Mouse (Mus musculus): ENCODE measurements at regions not wholly inside any gene's neighbourhood (a gene's known extent, or its start where the extent isn't known, plus 50 kb on each side); places are given as distances from the start of the nearest gene placed in this dataset.

DNA sequence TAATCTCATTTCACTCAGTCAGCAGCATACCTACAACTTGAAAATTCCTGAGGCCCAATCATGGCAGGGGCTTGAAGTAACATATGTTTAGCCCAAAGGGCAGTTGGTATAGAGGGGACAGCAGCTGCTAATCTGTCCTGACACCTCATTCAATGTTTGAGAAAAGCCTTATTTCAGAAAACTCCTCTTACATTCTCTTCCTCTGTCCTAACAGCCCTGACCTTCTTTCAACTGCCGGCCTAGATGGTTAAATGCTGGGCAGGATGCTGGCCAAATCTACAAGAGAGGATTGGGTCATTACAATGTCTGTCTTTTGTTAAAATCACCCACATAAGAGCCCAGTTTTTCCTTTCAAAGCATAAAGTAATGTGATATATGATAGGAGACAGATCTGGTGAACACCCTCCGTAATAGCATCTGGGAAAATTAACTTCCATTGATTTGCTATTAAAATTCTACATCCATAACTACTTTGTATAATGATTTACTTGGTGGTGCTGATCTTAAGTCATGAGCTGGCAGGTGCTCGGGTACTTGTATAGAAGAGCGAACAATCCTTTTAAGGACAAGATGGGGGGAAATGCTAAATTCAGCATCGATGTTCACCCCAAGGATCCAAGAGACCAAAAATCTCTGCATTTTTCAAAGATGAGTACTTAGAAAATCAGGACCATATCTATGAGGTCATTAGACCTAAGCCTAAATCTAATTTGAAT lies 64.8 kb upstream of the Gm6657 start:
- no peak overlapping the region for H3K27ac ChIP-seq (ENCODE audit: low read depth)
- H3K4me3 ChIP-seq (ENCODE audit: low read depth, low read length) = no peak overlapping the region
- H3K4me2 ChIP-seq (ENCODE audit: low read depth, low read length) = no peak overlapping the region
- 80% methylated on average over 5 of the region's 5 CpGs for WGBS
- no peaks in the 10 kb centered on the region for H3K27me3 ChIP-seq (ENCODE audit: control insufficient read depth, insufficient read depth, low read length)
- peaks cover 25% of the 10 kb centered on the region for H3K4me1 ChIP-seq (ENCODE audit: control insufficient read depth, insufficient read depth)
- no peaks in the 10 kb centered on the region for H3K9me3 ChIP-seq (replicated peaks; ENCODE audit: control insufficient read depth, low read length)
- DNase-seq (ENCODE audit: low spot score) (no peak), ATAC-seq (ENCODE audit: insufficient read depth, low read depth) (no peak)
- H3K36me3 ChIP-seq (replicated peaks; ENCODE audit: control insufficient read depth, insufficient read depth, low read length) = no peaks in the 10 kb centered on the region
- no peak for TF ChIP-seq EP300 (IDR thresholded peaks at IDR 0.05; ENCODE audit: low read depth)
- no peak overlapping the region for H3K9ac ChIP-seq (replicated peaks; ENCODE audit: low read depth, low read length)

GRCm38 (mm10) chr12:78132016-78132797 lies 61.8 kb upstream of the Gm6657 start:
- Histone ChIP-seq H3K9ac (replicated peaks; ENCODE audit: low read depth, low read length) (no peak overlapping the region), H3K9me3 (replicated peaks; ENCODE audit: control insufficient read depth, low read length) (no peaks in the 10 kb centered on the region), H3K27ac (ENCODE audit: low read depth) (no peak overlapping the region), H3K36me3 (replicated peaks; ENCODE audit: control insufficient read depth, insufficient read depth, low read length) (no peaks in the 10 kb centered on the region), H3K4me2 (ENCODE audit: low read depth, low read length) (no peak overlapping the region), H3K4me1 (ENCODE audit: control insufficient read depth, insufficient read depth) (peaks cover 33% of the 10 kb centered on the region), H3K27me3 (ENCODE audit: control insufficient read depth, insufficient read depth, low read length) (no peaks in the 10 kb centered on the region), H3K4me3 (ENCODE audit: low read depth, low read length) (no peak overlapping the region)
- no peak for DNase-seq (ENCODE audit: low spot score)
- no peak for ATAC-seq (ENCODE audit: insufficient read depth, low read depth)
- WGBS = 59% methylated on average over 8 of the region's 8 CpGs
- TF ChIP-seq EP300 (IDR thresholded peaks at IDR 0.05; ENCODE audit: low read depth) (no peak), CTCF (IDR thresholded peaks at IDR 0.05; ENCODE audit: low read depth) (no peak)

- Histone ChIP-seq H3K4me2 (ENCODE audit: low read depth, low read length) (peak overlapping the region; percentile 32), H3K27ac (ENCODE audit: low read depth) (no peak overlapping the region), H3K36me3 (replicated peaks; ENCODE audit: control insufficient read depth, insufficient read depth, low read length) (no peaks in the 10 kb centered on the region), H3K9me3 (replicated peaks; ENCODE audit: control insufficient read depth, low read length) (no peaks in the 10 kb centered on the region), H3K27me3 (ENCODE audit: control insufficient read depth, insufficient read depth, low read length) (no peaks in the 10 kb centered on the region), H3K4me3 (ENCODE audit: low read depth, low read length) (no peak overlapping the region), H3K4me1 (ENCODE audit: control insufficient read depth, insufficient read depth) (peaks cover 33% of the 10 kb centered on the region), H3K9ac (replicated peaks; ENCODE audit: low read depth, low read length) (no peak overlapping the region)
- no peak for DNase-seq (ENCODE audit: low spot score)
- no peak for ATAC-seq (ENCODE audit: insufficient read depth, low read depth)
- WGBS = 26% methylated on average over 9 of the region's 9 CpGs
- no peak for TF ChIP-seq CTCF (IDR thresholded peaks at IDR 0.05; ENCODE audit: low read depth)
- no peak for TF ChIP-seq EP300 (IDR thresholded peaks at IDR 0.05; ENCODE audit: low read depth)
Observed at GRCm38 (mm10) chr12:78133341-78133740, 60.7 kb upstream of the Gm6657 start.

GRCm38 (mm10) chr12:78133984-78134383 lies 60.1 kb upstream of the Gm6657 start:
- TF ChIP-seq CTCF (IDR thresholded peaks at IDR 0.05; ENCODE audit: low read depth) (no peak), EP300 (IDR thresholded peaks at IDR 0.05; ENCODE audit: low read depth) (no peak)
- H3K4me1 ChIP-seq (ENCODE audit: control insufficient read depth, insufficient read depth) = peaks cover 33% of the 10 kb centered on the region

DNA sequence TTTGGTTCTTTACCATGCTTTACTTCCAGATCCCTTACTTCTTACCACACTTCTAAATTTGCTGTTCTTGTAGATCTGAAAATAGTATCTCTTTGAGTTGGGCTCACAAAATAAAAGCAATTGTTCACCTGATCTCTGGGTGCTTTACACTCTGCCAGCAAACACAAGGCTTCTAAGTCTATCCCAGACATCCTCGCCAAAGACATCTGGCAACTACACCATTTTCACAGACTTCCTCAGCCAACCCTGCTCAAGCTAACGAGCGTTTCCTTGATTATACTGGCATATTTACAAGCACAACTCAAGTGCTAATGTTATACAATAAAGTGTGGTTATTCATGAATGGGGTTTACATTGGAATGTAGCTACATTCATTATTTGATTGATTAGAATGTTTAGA lies 56.8 kb upstream of the Gm6657 start:
- no peak overlapping the region for H3K4me2 ChIP-seq (ENCODE audit: low read depth, low read length)
- H3K4me3 ChIP-seq (ENCODE audit: low read depth, low read length) = no peak overlapping the region
- no peak overlapping the region for H3K9ac ChIP-seq (replicated peaks; ENCODE audit: low read depth, low read length)
- H3K9me3 ChIP-seq (replicated peaks; ENCODE audit: control insufficient read depth, low read length) = no peaks in the 10 kb centered on the region
- WGBS = 53% methylated on average over 3 of the region's 3 CpGs
- no peaks in the 10 kb centered on the region for H3K36me3 ChIP-seq (replicated peaks; ENCODE audit: control insufficient read depth, insufficient read depth, low read length)
- peaks cover 28% of the 10 kb centered on the region for H3K4me1 ChIP-seq (ENCODE audit: control insufficient read depth, insufficient read depth)
- TF ChIP-seq CTCF (IDR thresholded peaks at IDR 0.05; ENCODE audit: low read depth) (no peak), EP300 (IDR thresholded peaks at IDR 0.05; ENCODE audit: low read depth) (no peak)
- H3K27ac ChIP-seq (ENCODE audit: low read depth) = no peak overlapping the region
- H3K27me3 ChIP-seq (ENCODE audit: control insufficient read depth, insufficient read depth, low read length) = no peaks in the 10 kb centered on the region
- DNase-seq (ENCODE audit: low spot score) = no peak
- ATAC-seq (ENCODE audit: insufficient read depth, low read depth) = no peak

More at GRCm38 (mm10) chr12:78133984-78134383, 60.1 kb upstream of the Gm6657 start:
- no peak overlapping the region for H3K27ac ChIP-seq (ENCODE audit: low read depth)
- H3K9me3 ChIP-seq (replicated peaks; ENCODE audit: control insufficient read depth, low read length) = no peaks in the 10 kb centered on the region
- 32% methylated on average over 4 of the region's 4 CpGs for WGBS
- no peak overlapping the region for H3K4me2 ChIP-seq (ENCODE audit: low read depth, low read length)
- no peaks in the 10 kb centered on the region for H3K27me3 ChIP-seq (ENCODE audit: control insufficient read depth, insufficient read depth, low read length)
- no peak for ATAC-seq (ENCODE audit: insufficient read depth, low read depth)
- H3K36me3 ChIP-seq (replicated peaks; ENCODE audit: control insufficient read depth, insufficient read depth, low read length) = no peaks in the 10 kb centered on the region
- no peak overlapping the region for H3K9ac ChIP-seq (replicated peaks; ENCODE audit: low read depth, low read length)
- no peak overlapping the region for H3K4me3 ChIP-seq (ENCODE audit: low read depth, low read length)
- no peak for DNase-seq (ENCODE audit: low spot score)

Data from heart, postnatal 0 days (tissue).